8 mouse cellular contexts compared by ENCODE assay signal in genomic region chr5:118331286-118331607, GRCm38 (mm10).
DNase-seq lines count a peak whose midpoint lies in the region; ATAC-seq and TF ChIP-seq lines count a peak whose summit lies in the region.

No protein-coding gene starts in this region.

- H3K79me2 ChIP-seq in C2C12 (ENCODE audit: control insufficient read depth, insufficient read depth), result no peaks in the 10 kb centered on the region

- TF ChIP-seq CTCF in C2C12 (IDR thresholded peaks at IDR 0.05; ENCODE audit: control insufficient read depth, insufficient read depth, insufficient read length), result no peak
- TF ChIP-seq CTCF in stomach, postnatal 0 days (IDR thresholded peaks at IDR 0.05; ENCODE audit: low read depth), result no peak

- H3K27ac ChIP-seq in heart, embryonic 12.5 days (ENCODE audit: poor library complexity, severe bottlenecking), result no peak overlapping the region
- no peak overlapping the region for H3K27ac ChIP-seq in forebrain, embryonic 11.5 days (ENCODE audit: low read depth, low read length)
- peak overlapping the region; percentile 90 for H3K27ac ChIP-seq in limb, embryonic 15.5 days
- no peak overlapping the region for H3K27ac ChIP-seq in stomach, postnatal 0 days (replicated peaks)

- WGBS in heart, embryonic 12.5 days, result 18% methylated on average over 14 of the region's 14 CpGs
- WGBS in forebrain, embryonic 11.5 days, result 24% methylated on average over 14 of the region's 14 CpGs
- WGBS in limb, embryonic 15.5 days, result 16% methylated on average over 14 of the region's 14 CpGs
- WGBS in stomach, postnatal 0 days, result 27% methylated on average over 14 of the region's 14 CpGs

- 0 out of 2 replicates have a peak overlapping the region, but pooled peaks have one; percentile 83 for H3K9ac ChIP-seq in heart, embryonic 12.5 days
- H3K9ac ChIP-seq in forebrain, embryonic 11.5 days (ENCODE audit: low read length), result peak overlapping the region; percentile 58; the same call in 1 of the 2 replicates
- no peak overlapping the region for H3K9ac ChIP-seq in limb, embryonic 15.5 days
- peak overlapping the region; percentile 60; the same call in 1 of the 2 replicates for H3K9ac ChIP-seq in stomach, postnatal 0 days (ENCODE audit: low read length)

- no peak for DNase-seq in heart, adult 9 months (ENCODE audit: low spot score in 2 of 2)
- peak; percentile 76 for DNase-seq in forebrain, embryonic 11.5 days (ENCODE audit: low spot score)
- no peak for DNase-seq in stomach, postnatal 0 days (ENCODE audit: low spot score)
- DNase-seq in embryo, embryonic 11 days, result no peak

- peaks cover 25% of the 10 kb centered on the region for H3K4me1 ChIP-seq in heart, embryonic 12.5 days (replicated peaks)
- H3K4me1 ChIP-seq in forebrain, embryonic 11.5 days (replicated peaks; ENCODE audit: control insufficient read depth, insufficient read depth, low read length), result peaks cover 8% of the 10 kb centered on the region
- H3K4me1 ChIP-seq in limb, embryonic 15.5 days, result peaks cover 37% of the 10 kb centered on the region
- H3K4me1 ChIP-seq in stomach, postnatal 0 days (replicated peaks; ENCODE audit: control insufficient read depth, insufficient read depth), result peaks cover 4% of the 10 kb centered on the region; the same call in 1 of the 2 replicates

- H3K4me2 ChIP-seq in heart, embryonic 12.5 days, result peak overlapping the region; percentile 97
- H3K4me2 ChIP-seq in forebrain, embryonic 11.5 days (ENCODE audit: low read depth, low read length, severe bottlenecking), result peak overlapping the region; percentile 77
- peak overlapping the region; percentile 72 for H3K4me2 ChIP-seq in limb, embryonic 15.5 days
- H3K4me2 ChIP-seq in stomach, postnatal 0 days (replicated peaks; ENCODE audit: low read depth), result peak overlapping the region; percentile 74

- no peak for TF ChIP-seq EP300 in stomach, postnatal 0 days (optimal IDR thresholded peaks at IDR 0.05)

- no peak overlapping the region for H3K4me3 ChIP-seq in heart, embryonic 12.5 days
- H3K4me3 ChIP-seq in C2C12 (ENCODE audit: insufficient read depth, poor library complexity, severe bottlenecking), result no peak overlapping the region
- H3K4me3 ChIP-seq in forebrain, embryonic 11.5 days (ENCODE audit: low read depth, low read length), result peak overlapping the region; percentile 2; the same call in 1 of the 2 replicates
- peak overlapping the region; percentile 39 for H3K4me3 ChIP-seq in limb, embryonic 15.5 days
- H3K4me3 ChIP-seq in stomach, postnatal 0 days (ENCODE audit: low read depth, low read length), result peak overlapping the region; percentile 45; the same call in 1 of the 2 replicates

- H3K36me3 ChIP-seq in heart, embryonic 12.5 days, result no peaks in the 10 kb centered on the region
- H3K36me3 ChIP-seq in C2C12 (ENCODE audit: control insufficient read depth, insufficient read depth), result no peaks in the 10 kb centered on the region
- H3K36me3 ChIP-seq in forebrain, embryonic 11.5 days (ENCODE audit: control insufficient read depth, insufficient read depth, low read length), result no peaks in the 10 kb centered on the region
- H3K36me3 ChIP-seq in limb, embryonic 15.5 days, result no peaks in the 10 kb centered on the region
- H3K36me3 ChIP-seq in stomach, postnatal 0 days (ENCODE audit: control insufficient read depth, insufficient read depth, low read length), result no peaks in the 10 kb centered on the region

- no peaks in the 10 kb centered on the region for H3K79me3 ChIP-seq in C2C12 (ENCODE audit: low read depth)

- peaks cover 23% of the 10 kb centered on the region for H3K27me3 ChIP-seq in heart, embryonic 12.5 days (replicated peaks)
- peaks cover 9% of the 10 kb centered on the region for H3K27me3 ChIP-seq in C2C12 (ENCODE audit: control insufficient read depth, insufficient read depth, insufficient read length)
- H3K27me3 ChIP-seq in forebrain, embryonic 11.5 days (ENCODE audit: control insufficient read depth, insufficient read depth, low read length), result peaks cover 9% of the 10 kb centered on the region; the same call in 1 of the 2 replicates
- no peaks in the 10 kb centered on the region for H3K27me3 ChIP-seq in limb, embryonic 15.5 days
- no peaks in the 10 kb centered on the region for H3K27me3 ChIP-seq in stomach, postnatal 0 days (ENCODE audit: control insufficient read depth, insufficient read depth, low read length)

- H3ac ChIP-seq in C2C12 (ENCODE audit: control insufficient read depth, insufficient read length, low read depth), result no peak overlapping the region

- 0 out of 2 replicates have a peak, but pooled peaks cover 6% of the 10 kb centered on the region for H3K9me3 ChIP-seq in heart, embryonic 12.5 days (replicated peaks)
- H3K9me3 ChIP-seq in forebrain, embryonic 11.5 days (ENCODE audit: control insufficient read depth, low read length), result no peaks in the 10 kb centered on the region; the same call in 1 of the 2 replicates
- H3K9me3 ChIP-seq in limb, embryonic 15.5 days, result no peaks in the 10 kb centered on the region
- no peaks in the 10 kb centered on the region for H3K9me3 ChIP-seq in stomach, postnatal 0 days (ENCODE audit: control insufficient read depth, low read length)

- 0 out of 2 replicates have a peak, but pooled peaks have one; percentile 5 for ATAC-seq in heart, embryonic 12.5 days (ENCODE audit: insufficient number of reproducible peaks, low FRiP score)
- ATAC-seq in forebrain, embryonic 11.5 days (replicated peaks; ENCODE audit: low FRiP score), result peak; percentile 29; the same call in 1 of the 2 replicates
- ATAC-seq in limb, embryonic 15.5 days (ENCODE audit: insufficient number of reproducible peaks, low FRiP score, low TSS enrichment, low read depth), result no peak
- no peak for ATAC-seq in stomach, postnatal 0 days (ENCODE audit: low FRiP score, low TSS enrichment)
- no peak for ATAC-seq in cerebellum, adult (ENCODE audit: insufficient number of reproducible peaks, low FRiP score, low TSS enrichment)

TF ChIP-seq in C2C12, 6 proteins besides CTCF, POLR2A, EP300 and RAD21:
- no peak for TF ChIP-seq FOSL1 (IDR thresholded peaks at IDR 0.05; ENCODE audit: insufficient read depth, low read length, poor library complexity, severe bottlenecking)
- no peak for TF ChIP-seq MAX (IDR thresholded peaks at IDR 0.05)
- TF ChIP-seq MYOG (IDR thresholded peaks at IDR 0.05; ENCODE audit: control insufficient read depth, extremely low read depth, insufficient read length), result no peak
- TF ChIP-seq CEBPB (IDR thresholded peaks at IDR 0.05; ENCODE audit: low read depth), result no peak
- peak; percentile 36 for TF ChIP-seq USF1 (IDR thresholded peaks at IDR 0.05; ENCODE audit: low read depth)

Comparison
In these comparisons a context has a peak if more than half of its experiments do, and no peak if none do; other contexts are left out.
1. ATAC-seq: peak in heart, embryonic 12.5 days (single experiment) and forebrain, embryonic 11.5 days (single experiment); none in limb, embryonic 15.5 days (single experiment), stomach, postnatal 0 days (single experiment) and cerebellum, adult (single experiment).
2. H3K4me3 ChIP-seq: peak in forebrain, embryonic 11.5 days (single experiment), limb, embryonic 15.5 days (single experiment) and stomach, postnatal 0 days (single experiment); none in heart, embryonic 12.5 days (single experiment) and C2C12 (single experiment).
3. Peak in every context shown above with its lines, with median percentiles within 50 percentile points of each other: H3K4me2 ChIP-seq.